Mouse (Mus musculus) megakaryocyte, embryonic 14.5 days (primary cell): ENCODE measurements around the gene U2af2. TPM values are rescaled to one million over a fixed set of nuclear protein-coding genes. Genes with fewer than 3 reads are reported as not detected.

Experiments used
- H3K27me3 ChIP-seq: replicated peaks from 2 replicates; pipeline ENCODE3; 2012; ENCODE audit warnings: inconsistent platforms
- H3K36me3 ChIP-seq: replicated peaks from 2 replicates; pipeline ENCODE3; 2012; ENCODE audit warnings: low read length, inconsistent platforms, mixed read lengths
- H3K4me1 ChIP-seq: 2 replicates; pipeline ENCODE4 v1.6.1; 2012; ENCODE audit warnings: inconsistent platforms
- H3K4me3 ChIP-seq: replicated peaks from 2 replicates; pipeline ENCODE3; 2012; ENCODE audit warnings: moderate library complexity, mild to moderate bottlenecking, inconsistent platforms
- H3K9me3 ChIP-seq: 2 replicates; pipeline ENCODE4 v1.6.1; 2012; ENCODE audit warnings: inconsistent platforms
- FLI1 ChIP-seq: IDR thresholded peaks from 2 replicates; pipeline ENCODE4 v1.6.1; 2012; ENCODE audit warnings: low read length, inconsistent platforms, mixed read lengths
- GATA1 ChIP-seq: IDR thresholded peaks from 3 replicates; pipeline ENCODE4 v1.6.1; 2012; ENCODE audit warnings: mixed read lengths, low read length, inconsistent platforms, borderline replicate concordance
- polyA plus RNA-seq: library from polyadenylated mRNA; stranded (reverse); fragments of >175 nt; gene quantifications from 2 replicates; pipeline ENCODE4 v1.2.3, GENCODE M21; 2012; ENCODE audit warnings: low replicate concordance; ENCODE audit not compliant: insufficient read depth

The U2af2 gene
- polyA plus RNA-seq, 1 experiment: 251 TPM

- TF ChIP-seq FLI1 (no peak), GATA1 (no peak)
- H3K36me3 ChIP-seq: peaks cover 71% of the 10 kb centered on the region
- no peaks in the 10 kb centered on the region for H3K27me3 ChIP-seq
- H3K4me1 ChIP-seq: peaks cover 69% of the 10 kb centered on the region
- H3K9me3 ChIP-seq: no peaks in the 10 kb centered on the region
- H3K4me3 ChIP-seq: peak overlapping the region; percentile 73
Measured at GRCm38 (mm10) chr7:5083325-5084105, 21.6 kb downstream of the U2af2 start.

- H3K9me3 ChIP-seq: no peaks in the 10 kb centered on the region
- TF ChIP-seq FLI1 (no peak), GATA1 (no peak)
- no peak overlapping the region for H3K4me3 ChIP-seq
- peaks cover 83% of the 10 kb centered on the region for H3K36me3 ChIP-seq
- H3K4me1 ChIP-seq: peaks cover 70% of the 10 kb centered on the region
- no peaks in the 10 kb centered on the region for H3K27me3 ChIP-seq
Measured at GRCm38 (mm10) chr7:5085512-5085911, 23.6 kb downstream of the U2af2 start.

GRCm38 (mm10) chr7:5086921-5087440, 25.0 kb downstream of the U2af2 start:
- TF ChIP-seq GATA1 (no peak), FLI1 (no peak)
- H3K9me3 ChIP-seq: no peaks in the 10 kb centered on the region
- peaks cover 74% of the 10 kb centered on the region for H3K4me1 ChIP-seq
- H3K36me3 ChIP-seq: peaks cover 95% of the 10 kb centered on the region
- H3K27me3 ChIP-seq: no peaks in the 10 kb centered on the region
- no peak overlapping the region for H3K4me3 ChIP-seq

- no peaks in the 10 kb centered on the region for H3K27me3 ChIP-seq
- peaks cover 74% of the 10 kb centered on the region for H3K4me1 ChIP-seq
- H3K4me3 ChIP-seq: no peak overlapping the region
- H3K36me3 ChIP-seq: peaks cover 97% of the 10 kb centered on the region
- TF ChIP-seq FLI1: no peak
- TF ChIP-seq GATA1: no peak
- H3K9me3 ChIP-seq: no peaks in the 10 kb centered on the region
Measured at GRCm38 (mm10) chr7:5087886-5088285, 25.9 kb downstream of the U2af2 start.

- H3K27me3 ChIP-seq: no peaks in the 10 kb centered on the region
- TF ChIP-seq GATA1 (no peak), FLI1 (no peak)
- no peaks in the 10 kb centered on the region for H3K9me3 ChIP-seq
- H3K4me3 ChIP-seq: no peak overlapping the region
- peaks cover 56% of the 10 kb centered on the region for H3K4me1 ChIP-seq
- peaks cover 99% of the 10 kb centered on the region for H3K36me3 ChIP-seq
Measured at GRCm38 (mm10) chr7:5089853-5090252, 27.9 kb downstream of the U2af2 start.

GRCm38 (mm10) chr7:5091008-5091728, 29.2 kb downstream of the U2af2 start:
- Histone ChIP-seq H3K9me3 (no peaks in the 10 kb centered on the region), H3K27me3 (no peaks in the 10 kb centered on the region), H3K36me3 (peaks cover 100% of the 10 kb centered on the region), H3K4me3 (peak overlapping the region; percentile 21), H3K4me1 (peaks cover 43% of the 10 kb centered on the region)
- TF ChIP-seq FLI1 (no peak), GATA1 (no peak)

GRCm38 (mm10) chr7:5092381-5092780, 30.4 kb downstream of the U2af2 start:
- no peak for TF ChIP-seq FLI1
- TF ChIP-seq GATA1: no peak
- H3K4me3 ChIP-seq: no peak overlapping the region
- no peaks in the 10 kb centered on the region for H3K9me3 ChIP-seq
- H3K36me3 ChIP-seq: peaks cover 100% of the 10 kb centered on the region
- peaks cover 36% of the 10 kb centered on the region for H3K4me1 ChIP-seq
- H3K27me3 ChIP-seq: no peaks in the 10 kb centered on the region

GRCm38 (mm10) chr7:5092831-5093510, 31.0 kb downstream of the U2af2 start:
- H3K4me1 ChIP-seq: peaks cover 31% of the 10 kb centered on the region
- no peaks in the 10 kb centered on the region for H3K27me3 ChIP-seq
- H3K36me3 ChIP-seq: peaks cover 100% of the 10 kb centered on the region
- peak overlapping the region; percentile 56 for H3K4me3 ChIP-seq
- no peaks in the 10 kb centered on the region for H3K9me3 ChIP-seq
- TF ChIP-seq GATA1 (no peak), FLI1 (no peak)

GRCm38 (mm10) chr7:5098769-5099168, 36.8 kb downstream of the U2af2 start:
- no peak for TF ChIP-seq FLI1
- TF ChIP-seq GATA1: no peak
- H3K36me3 ChIP-seq: peaks cover 58% of the 10 kb centered on the region
- no peak overlapping the region for H3K4me3 ChIP-seq
- peaks cover 12% of the 10 kb centered on the region for H3K27me3 ChIP-seq
- peaks cover 5% of the 10 kb centered on the region for H3K9me3 ChIP-seq
- peaks cover 29% of the 10 kb centered on the region for H3K4me1 ChIP-seq

GRCm38 (mm10) chr7:5099796-5100195, 37.9 kb downstream of the U2af2 start:
- TF ChIP-seq GATA1: no peak
- no peak for TF ChIP-seq FLI1
- Histone ChIP-seq H3K27me3 (peaks cover 20% of the 10 kb centered on the region), H3K4me1 (peaks cover 29% of the 10 kb centered on the region), H3K4me3 (no peak overlapping the region), H3K9me3 (peaks cover 9% of the 10 kb centered on the region), H3K36me3 (peaks cover 47% of the 10 kb centered on the region)
